Comparison of ENCODE assay signal across 11 mouse cellular contexts in the genomic region with DNA sequence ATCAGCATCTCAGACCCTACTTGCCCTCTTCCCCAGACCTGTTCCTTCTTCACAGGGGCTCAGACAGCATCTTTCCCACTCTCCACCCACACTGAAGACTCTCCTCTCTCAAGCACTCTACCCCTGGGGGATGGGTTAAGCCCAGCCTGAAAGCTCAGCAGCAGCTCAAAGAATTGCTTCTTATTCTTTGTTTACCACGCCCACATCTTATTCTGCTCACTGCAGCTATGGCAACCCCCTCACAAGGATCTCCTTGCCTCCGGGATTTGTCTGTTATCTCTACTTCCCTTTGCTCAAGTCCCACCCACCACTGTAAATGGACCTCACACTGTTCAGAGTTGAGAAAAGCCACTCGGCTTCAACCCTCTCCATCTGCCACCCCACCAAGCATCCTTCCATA. TPM values are rescaled to one million over a fixed set of nuclear protein-coding genes. Genes with fewer than 3 reads are reported as not detected.
DNase-seq lines count a peak whose midpoint lies in the region; ATAC-seq lines count a peak whose summit lies in the region.
"Had no signal": no experiment of that assay in that cellular context is flagged by ENCODE, and none has a peak within 500 bp of the region (broad histone marks: within the 10 kb centered on the region; RNA-seq: fewer than 3 reads in every experiment).

No protein-coding gene starts in this region.

- peak; percentile 41 for DNase-seq in embryo, embryonic 10 days (ENCODE audit: low spot score)
- no peak for DNase-seq in embryo, embryonic 9.5 days (ENCODE audit: extremely low spot score)
- peak; percentile 66 for DNase-seq in brain, adult 2 months (ENCODE audit: low read depth, low spot score)
- peak; percentile 18 to 49 for DNase-seq in frontal cortex, postnatal 10 days (ENCODE audit: low spot score in 2 of 2)
- no peak for DNase-seq in gastrocnemius, postnatal 25 days
- no peak for DNase-seq in liver, embryonic 11.5 days (ENCODE audit: low spot score)
- no peak for DNase-seq in cerebellum, postnatal 36 days

- H3K4me1 ChIP-seq in midbrain, embryonic 13.5 days (replicated peaks), result peaks cover 9% of the 10 kb centered on the region
- H3K4me1 ChIP-seq in liver, embryonic 11.5 days (replicated peaks; ENCODE audit: control insufficient read depth, insufficient read depth, low read length), result peaks cover 14% of the 10 kb centered on the region

- H3K36me3 ChIP-seq in midbrain, embryonic 13.5 days, result no peaks in the 10 kb centered on the region
- no peaks in the 10 kb centered on the region for H3K36me3 ChIP-seq in liver, embryonic 11.5 days (ENCODE audit: control insufficient read depth, insufficient read depth, low read length)
- H3K36me3 ChIP-seq: embryonic facial prominence, embryonic 15.5 days; heart, embryonic 12.5 days had no signal

- H3K27ac ChIP-seq in midbrain, embryonic 13.5 days, result no peak overlapping the region
- no peak overlapping the region for H3K27ac ChIP-seq in liver, embryonic 11.5 days (ENCODE audit: low read depth, low read length)
- H3K27ac ChIP-seq: embryonic facial prominence, embryonic 15.5 days; kidney, postnatal 0 days had no signal

- WGBS in midbrain, embryonic 13.5 days, result 1% methylated on average over 3 of the region's 3 CpGs
- WGBS in liver, embryonic 11.5 days, result 22% methylated on average over 3 of the region's 3 CpGs

- H3K9me3 ChIP-seq in midbrain, embryonic 13.5 days, result 0 out of 2 replicates have a peak, but pooled peaks cover 2% of the 10 kb centered on the region
- H3K9me3 ChIP-seq in liver, embryonic 11.5 days (ENCODE audit: control insufficient read depth, low read length), result no peaks in the 10 kb centered on the region
- H3K9me3 ChIP-seq: embryonic facial prominence, embryonic 15.5 days; heart, embryonic 12.5 days had no signal

- H3K9ac ChIP-seq in midbrain, embryonic 13.5 days (replicated peaks), result no peak overlapping the region
- H3K9ac ChIP-seq in liver, embryonic 11.5 days (ENCODE audit: low read depth, low read length), result no peak overlapping the region
- H3K9ac ChIP-seq: embryonic facial prominence, embryonic 15.5 days; heart, embryonic 12.5 days had no signal

- H3K27me3 ChIP-seq in midbrain, embryonic 13.5 days, result peaks cover 10% of the 10 kb centered on the region; the same call in 1 of the 2 replicates
- no peaks in the 10 kb centered on the region for H3K27me3 ChIP-seq in liver, embryonic 11.5 days (replicated peaks; ENCODE audit: control insufficient read depth, insufficient read depth, low read length)
- H3K27me3 ChIP-seq: embryonic facial prominence, embryonic 15.5 days; heart, embryonic 12.5 days had no signal

- H3K4me3 ChIP-seq in midbrain, embryonic 13.5 days (replicated peaks), result no peak overlapping the region
- H3K4me3 ChIP-seq in liver, embryonic 11.5 days (ENCODE audit: low read depth, low read length), result no peak overlapping the region
- H3K4me3 ChIP-seq: embryonic facial prominence, embryonic 15.5 days; heart, embryonic 12.5 days had no signal

- peak; percentile 58 for ATAC-seq in midbrain, embryonic 13.5 days
- ATAC-seq in liver, embryonic 11.5 days (replicated peaks; ENCODE audit: low FRiP score), result no peak

- H3K4me2 ChIP-seq in midbrain, embryonic 13.5 days (replicated peaks), result no peak overlapping the region
- H3K4me2 ChIP-seq in liver, embryonic 11.5 days, result no peak overlapping the region
- H3K4me2 ChIP-seq: embryonic facial prominence, embryonic 15.5 days; heart, embryonic 12.5 days had no signal

RNA-seq across cellular contexts. Expression of a gene that starts 28.7 kb away (rescaled TPM):
- polyA plus RNA-seq in midbrain, embryonic 13.5 days (2015; fragmentation: Nextera tagmentation; extraction: Ambion mirVana), result 2.5 and 2.7 TPM in 2 replicates
- total RNA-seq in gastrocnemius, postnatal 25 days (2021), result 10 to 100 TPM; 23.5 to 24.0 TPM
- polyA plus RNA-seq in liver, embryonic 11.5 days (2014; fragmentation: Nextera tagmentation; extraction: Ambion mirVana), result 20.6 and 23.6 TPM in 2 replicates

Comparison
In these comparisons a context has a peak if more than half of its experiments do, and no peak if none do; other contexts are left out.
1. DNase-seq: peak in embryo, embryonic 10 days (single experiment), brain, adult 2 months (single experiment) and frontal cortex, postnatal 10 days (2 of 2); none in embryo, embryonic 9.5 days (single experiment), gastrocnemius, postnatal 25 days (single experiment), liver, embryonic 11.5 days (single experiment) and cerebellum, postnatal 36 days (0 of 2).